Mouse (Mus musculus) lung, postnatal 0 days (tissue): Measurements from ENCODE around the gene Hkdc1.

Experiments
- CTCF ChIP-seq: IDR thresholded peaks from 2 replicates; pipeline ENCODE4 v1.5.1; 2016; ENCODE audit warnings: antibody characterized with exemption, mild to moderate bottlenecking
- EP300 ChIP-seq: IDR thresholded peaks from 2 replicates; pipeline ENCODE4 v1.6.1; 2016; ENCODE audit warnings: antibody characterized with exemption, mild to moderate bottlenecking, control low read depth

GRCm38 (mm10) chr10:62379808-62380207, 42.5 kb downstream of the Hkdc1 start, which contains the start of gene Hk1:
- no peak for TF ChIP-seq CTCF
- TF ChIP-seq EP300 = no peak
